Mouse (Mus musculus): ENCODE results near the gene Ruvbl2. TPM values are rescaled to one million over a fixed set of nuclear protein-coding genes. Genes with fewer than 3 reads are reported as not detected.
"Not testable (repeated sequence)": the region's sequence is repeated elsewhere in the genome, so short reads cannot be mapped to it uniquely, and the experiment has no call there.

Ruvbl2 gene
- polyA plus RNA-seq (2015; fragmentation: Nextera tagmentation; extraction: Ambion mirVana), result 146 and 159 TPM in 2 replicates

DNA sequence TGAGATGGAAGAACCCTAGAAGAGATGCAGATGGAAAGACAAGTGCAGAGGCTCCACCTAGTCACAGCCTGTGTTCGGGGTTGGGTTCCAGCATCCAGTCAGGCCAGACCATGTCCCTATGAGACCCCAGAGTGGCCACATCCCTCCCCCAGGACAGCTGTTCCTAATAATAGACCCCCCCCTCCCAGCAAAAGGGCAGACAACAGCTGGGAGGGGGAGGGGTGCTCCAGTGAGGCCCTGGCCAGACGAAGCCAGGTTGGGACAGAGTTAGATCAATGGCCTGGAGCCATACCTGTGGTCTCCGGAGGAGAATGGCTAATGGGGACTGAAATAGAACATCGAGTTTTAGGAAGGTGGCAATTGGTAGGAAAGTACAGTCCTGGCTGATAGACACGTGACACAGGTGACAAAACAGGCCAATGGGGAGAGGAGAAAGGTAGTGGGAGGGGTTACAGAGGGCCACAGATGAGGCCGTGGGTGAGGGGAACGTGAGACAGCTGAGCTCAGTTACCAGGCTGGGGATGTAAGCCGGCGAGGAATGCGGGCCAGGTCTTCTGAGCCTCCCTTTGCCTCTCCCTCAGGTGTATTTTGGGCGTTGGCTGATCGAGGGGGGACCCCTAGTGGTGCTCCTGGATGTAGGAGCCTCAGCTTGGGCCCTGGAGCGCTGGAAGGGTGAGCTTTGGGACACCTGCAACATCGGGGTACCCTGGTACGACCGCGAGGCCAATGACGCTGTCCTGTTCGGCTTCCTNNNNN, at the start of gene Ruvbl2:
Gene Ruvbl2 (minus strand): TSS at position 576 of the 756 bp plus-strand sequence.
- Histone ChIP-seq H3K4me1 (peaks cover 47% of the 10 kb centered on the region), H3K9ac (no peak within 1 kb of the TSS), H3K4me3 (replicated peaks) (0 out of 2 replicates have a peak within 1 kb of the TSS, but pooled peaks have one; percentile 2), H3K4me2 (replicated peaks) (peak within 1 kb of the TSS; percentile 31), H3K36me3 (peaks cover 31% of the 10 kb centered on the region), H3K27ac (replicated peaks) (no peak within 1 kb of the TSS; the same call in 1 of the 2 replicates), H3K9me3 (replicated peaks) (no peaks in the 10 kb centered on the region), H3K27me3 (no peaks in the 10 kb centered on the region)
- 15% methylated on average over 19 of the region's 19 CpGs for WGBS
- ATAC-seq (ENCODE audit: insufficient number of reproducible peaks, low FRiP score, low TSS enrichment, low read depth), result no peak

DNA sequence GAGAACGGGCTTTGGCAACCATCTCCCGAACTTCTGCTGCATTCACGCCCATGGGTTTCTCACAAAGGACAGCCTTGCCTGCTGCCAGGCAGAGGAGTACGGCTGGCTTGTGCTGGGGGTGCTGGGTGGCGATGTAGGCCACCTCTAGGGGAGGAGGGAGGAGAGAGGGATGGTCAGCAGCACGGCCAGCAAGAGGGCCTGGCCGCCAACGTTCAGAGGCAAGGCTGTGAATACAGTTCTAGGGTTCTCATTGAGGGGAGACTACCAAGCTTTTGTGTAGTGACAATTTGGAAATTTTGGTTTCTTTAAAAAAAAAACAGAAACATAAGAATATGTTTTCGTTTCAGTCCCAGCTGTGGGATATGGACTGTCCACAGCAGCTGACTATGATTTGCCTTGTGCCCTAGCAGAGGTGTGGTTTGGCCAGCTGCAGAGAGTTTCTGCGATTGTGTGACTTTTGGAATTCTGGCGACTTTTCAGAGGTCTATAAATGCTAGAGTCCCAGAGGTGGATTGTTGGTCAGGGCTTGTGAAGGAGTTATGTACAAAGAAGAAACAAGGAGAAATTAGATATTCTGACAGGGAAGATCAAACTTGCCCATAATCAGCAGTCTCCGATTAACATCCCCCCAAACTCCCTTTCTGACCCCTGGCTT, 49.0 kb upstream of the Ruvbl2 start, which contains the start of gene Gm45808:
Gene Gm45808 (minus strand): TSS at position 51 of the 655 bp plus-strand sequence.
- peak within 1 kb of the TSS; percentile 83 for H3K27ac ChIP-seq (replicated peaks)
- no peaks in the 10 kb centered on the region for H3K36me3 ChIP-seq
- no peak within 1 kb of the TSS for H3K9ac ChIP-seq
- 72% methylated on average over 12 of the region's 12 CpGs for WGBS
- ATAC-seq (ENCODE audit: insufficient number of reproducible peaks, low FRiP score, low TSS enrichment, low read depth), result no peak
- H3K9me3 ChIP-seq (replicated peaks), result no peaks in the 10 kb centered on the region
- peaks cover 20% of the 10 kb centered on the region for H3K4me1 ChIP-seq
- peak within 1 kb of the TSS; percentile 67; the same call in 1 of the 2 replicates for H3K4me2 ChIP-seq (replicated peaks)
- no peak within 1 kb of the TSS; the same call in 1 of the 2 replicates for H3K4me3 ChIP-seq (replicated peaks)
- H3K27me3 ChIP-seq, result no peaks in the 10 kb centered on the region

DNA sequence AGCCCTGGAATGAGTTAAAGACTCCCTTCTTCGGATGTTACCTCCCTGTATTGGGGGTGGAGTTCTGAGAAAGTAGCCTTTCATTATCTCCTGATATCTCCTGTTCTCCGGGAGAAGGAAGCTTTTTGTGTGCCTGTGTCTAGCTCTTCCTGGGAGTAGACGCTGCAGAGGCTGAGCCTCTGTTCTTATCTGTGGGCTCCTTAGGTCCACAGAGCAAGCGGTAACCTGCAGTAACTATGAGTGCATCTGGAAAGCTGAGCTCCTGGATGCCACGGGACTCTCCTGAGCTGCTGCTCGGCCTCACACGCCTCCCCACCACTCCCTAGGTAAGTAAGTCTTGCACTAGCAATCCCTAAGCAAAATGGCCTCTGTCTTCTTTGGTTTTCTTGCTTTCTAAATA, 48.3 kb upstream of the Ruvbl2 start:
- 69% methylated on average over 7 of the region's 7 CpGs for WGBS

DNA sequence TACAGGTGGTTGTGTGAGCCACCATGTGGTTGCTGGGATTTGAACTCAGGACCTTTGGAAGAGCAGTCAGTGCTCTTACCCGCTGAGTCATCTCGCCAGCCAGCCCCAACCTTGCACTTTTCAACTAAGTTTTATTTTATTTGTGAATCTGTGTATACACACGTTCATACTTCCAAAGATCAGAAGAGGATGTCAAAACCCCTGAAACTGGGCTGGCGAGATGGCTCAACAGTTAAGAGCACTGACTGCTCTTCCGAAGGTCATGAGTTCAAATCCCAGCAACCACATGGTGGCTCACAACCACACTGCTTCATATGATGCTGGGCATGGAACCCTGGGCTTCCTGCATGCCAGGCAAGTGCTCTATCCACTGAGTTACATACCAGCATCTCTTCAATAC, 47.1 kb upstream of the Ruvbl2 start:
- H3K4me3 ChIP-seq (replicated peaks); H3K27me3 ChIP-seq; H3K9me3 ChIP-seq (replicated peaks); ATAC-seq (ENCODE audit: insufficient number of reproducible peaks, low FRiP score, low TSS enrichment, low read depth); H3K27ac ChIP-seq (replicated peaks); H3K9ac ChIP-seq; H3K4me2 ChIP-seq (replicated peaks); H3K36me3 ChIP-seq: not testable (repeated sequence)
- 89% methylated on average over 5 of the region's 5 CpGs for WGBS
- H3K4me1 ChIP-seq, result peaks cover 12% of the 10 kb centered on the region

More for the DNA sequence above, 48.3 kb upstream of the Ruvbl2 start:
- Histone ChIP-seq H3K4me2 (replicated peaks) (no peak overlapping the region), H3K9ac (no peak overlapping the region), H3K4me3 (replicated peaks) (no peak overlapping the region), H3K4me1 (peaks cover 18% of the 10 kb centered on the region), H3K27ac (replicated peaks) (no peak overlapping the region), H3K27me3 (no peaks in the 10 kb centered on the region), H3K9me3 (replicated peaks) (no peaks in the 10 kb centered on the region), H3K36me3 (no peaks in the 10 kb centered on the region)
- ATAC-seq (ENCODE audit: insufficient number of reproducible peaks, low FRiP score, low TSS enrichment, low read depth), result no peak

DNA sequence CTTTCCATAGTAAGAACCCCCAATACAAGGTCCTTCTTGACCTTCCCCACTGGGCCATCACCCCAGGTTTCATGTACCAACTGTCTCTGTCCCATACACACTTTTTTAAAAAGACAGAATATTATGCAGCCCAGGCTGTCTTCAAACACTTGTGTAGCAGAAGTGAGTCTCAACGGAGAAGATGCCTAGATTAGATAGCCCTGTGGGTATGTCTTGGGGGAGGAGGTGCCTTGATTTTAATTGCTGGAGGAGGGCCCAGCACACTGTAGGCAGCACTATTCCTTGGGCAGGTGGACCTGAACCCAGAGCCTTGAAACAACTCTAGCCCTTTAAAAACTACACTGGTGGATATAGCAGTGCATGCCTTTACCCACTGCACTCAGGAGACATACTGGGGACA, 44.3 kb upstream of the Ruvbl2 start:
- Histone ChIP-seq H3K9ac (no peak overlapping the region), H3K36me3 (no peaks in the 10 kb centered on the region), H3K4me1 (peaks cover under 1% of the 10 kb centered on the region; the same call in 1 of the 2 replicates), H3K4me3 (replicated peaks) (no peak overlapping the region), H3K4me2 (replicated peaks) (no peak overlapping the region), H3K27ac (replicated peaks) (no peak overlapping the region), H3K9me3 (replicated peaks) (no peaks in the 10 kb centered on the region), H3K27me3 (no peaks in the 10 kb centered on the region)
- no peak for ATAC-seq (ENCODE audit: insufficient number of reproducible peaks, low FRiP score, low TSS enrichment, low read depth)
- WGBS, result 60% methylated on average over 1 of the region's 1 CpGs

DNA sequence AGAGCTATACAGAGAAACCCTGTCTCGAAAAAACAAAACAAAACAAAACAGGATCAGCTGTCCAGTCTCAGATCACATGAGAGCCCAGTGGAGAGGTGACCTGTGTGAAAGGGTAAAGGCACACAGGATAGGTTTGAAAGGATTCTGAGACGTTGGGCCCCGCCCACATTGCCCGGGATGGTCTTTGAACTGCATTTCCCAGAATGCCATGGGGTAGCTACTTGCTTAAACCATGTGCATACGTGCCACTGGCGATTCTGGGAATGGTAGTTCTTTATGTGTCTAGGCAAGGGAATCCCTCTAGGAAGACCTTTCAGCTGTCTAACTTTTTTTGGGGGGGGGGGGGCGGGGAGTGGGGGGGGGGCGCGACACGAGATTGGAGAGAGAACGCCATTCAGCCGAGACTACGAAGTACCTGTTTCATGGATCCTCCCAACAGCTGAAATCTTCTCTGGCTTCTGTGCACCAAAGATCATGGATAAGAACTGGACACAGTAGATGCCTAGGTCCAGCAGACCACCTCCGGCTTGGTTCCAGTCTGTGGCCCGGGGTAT, 43.6 kb upstream of the Ruvbl2 start, which contains the start of gene Tulp2:
Gene Tulp2 (plus strand): TSS at position 504 of the 554 bp plus-strand sequence.
- H3K4me3 ChIP-seq (replicated peaks), result no peak within 1 kb of the TSS
- no peaks in the 10 kb centered on the region for H3K27me3 ChIP-seq
- no peak within 1 kb of the TSS for H3K9ac ChIP-seq
- H3K36me3 ChIP-seq, result no peaks in the 10 kb centered on the region
- H3K9me3 ChIP-seq (replicated peaks), result no peaks in the 10 kb centered on the region
- H3K4me2 ChIP-seq (replicated peaks), result no peak within 1 kb of the TSS
- no peak within 1 kb of the TSS for H3K27ac ChIP-seq (replicated peaks)
- WGBS, result 52% methylated on average over 15 of the region's 15 CpGs
- peak; percentile 49; the same call in 1 of the 2 replicates for ATAC-seq (ENCODE audit: insufficient number of reproducible peaks, low FRiP score, low TSS enrichment, low read depth)
- H3K4me1 ChIP-seq, result no peaks in the 10 kb centered on the region

DNA sequence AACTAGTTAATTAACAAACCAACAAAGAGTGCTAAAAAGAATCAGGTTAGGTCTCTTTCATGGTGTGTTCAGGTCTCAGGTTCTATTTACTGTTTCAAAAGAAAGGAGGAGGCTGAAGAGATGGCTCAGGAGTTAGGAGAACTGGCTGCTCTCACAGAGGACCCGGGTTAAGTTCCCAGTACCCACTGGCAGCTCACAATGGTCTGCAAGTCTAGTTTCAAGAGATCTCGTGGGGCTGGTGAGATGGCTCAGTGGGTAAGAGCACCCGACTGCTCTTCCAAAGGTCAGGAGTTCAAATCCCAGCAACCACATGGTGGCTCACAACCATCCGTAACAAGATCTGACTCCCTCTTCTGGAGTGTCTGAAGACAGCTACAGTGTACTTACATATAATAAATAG, 42.4 kb upstream of the Ruvbl2 start:
- not testable (repeated sequence) for H3K4me3 ChIP-seq (replicated peaks); H3K36me3 ChIP-seq; H3K9ac ChIP-seq; H3K27ac ChIP-seq (replicated peaks); ATAC-seq (ENCODE audit: insufficient number of reproducible peaks, low FRiP score, low TSS enrichment, low read depth); H3K4me1 ChIP-seq; H3K27me3 ChIP-seq; H3K4me2 ChIP-seq (replicated peaks); H3K9me3 ChIP-seq (replicated peaks)
- WGBS, result 72% methylated on average over 4 of the region's 4 CpGs

DNA sequence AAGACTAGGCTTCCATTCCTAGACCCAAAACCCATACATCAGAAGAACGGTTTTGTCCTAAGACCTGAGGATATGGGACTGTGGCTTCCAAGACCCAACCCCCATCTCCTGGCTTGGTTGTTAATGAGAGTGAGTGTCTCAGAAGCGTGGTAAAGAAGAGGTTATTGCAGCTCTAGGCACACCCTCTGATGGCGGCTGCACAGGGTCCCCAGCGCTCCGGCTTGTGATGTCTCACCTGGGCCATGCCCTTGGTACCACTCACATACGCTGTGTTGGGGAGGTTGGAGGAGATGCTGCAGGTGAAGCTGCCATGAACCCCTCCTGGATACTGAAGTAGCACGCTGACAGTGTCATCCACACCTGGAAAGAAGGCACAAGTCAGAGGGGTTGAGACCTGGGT, 40.9 kb upstream of the Ruvbl2 start:
- 91% methylated on average over 7 of the region's 7 CpGs for WGBS

DNA sequence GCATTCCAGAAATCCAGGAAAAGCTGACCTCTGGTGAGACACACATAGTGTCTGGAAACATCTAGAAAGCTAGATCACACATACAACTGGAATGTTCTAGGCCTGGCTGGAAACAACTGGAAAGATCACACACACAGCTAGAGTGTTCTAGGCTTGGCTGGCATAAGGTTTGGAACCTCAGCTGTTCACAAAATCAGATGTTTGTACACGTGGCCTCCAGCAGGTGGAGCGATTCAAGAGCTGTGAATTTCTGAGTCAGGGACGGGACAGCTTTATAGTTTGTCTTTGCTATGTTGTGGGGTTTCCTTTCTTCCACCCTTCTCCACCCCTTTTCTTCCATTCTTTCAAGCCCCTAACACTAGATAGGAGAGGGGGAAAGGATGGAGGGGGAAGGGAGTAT, 39.1 kb upstream of the Ruvbl2 start:
- WGBS, result 7% methylated on average over 3 of the region's 3 CpGs
- H3K4me2 ChIP-seq (replicated peaks), result no peak overlapping the region
- H3K9ac ChIP-seq, result no peak overlapping the region
- H3K4me1 ChIP-seq, result no peaks in the 10 kb centered on the region
- no peaks in the 10 kb centered on the region for H3K36me3 ChIP-seq
- no peak for ATAC-seq (ENCODE audit: insufficient number of reproducible peaks, low FRiP score, low TSS enrichment, low read depth)
- H3K9me3 ChIP-seq (replicated peaks), result no peaks in the 10 kb centered on the region
- H3K27me3 ChIP-seq, result no peaks in the 10 kb centered on the region
- H3K4me3 ChIP-seq (replicated peaks), result no peak overlapping the region
- H3K27ac ChIP-seq (replicated peaks), result no peak overlapping the region

More for the DNA sequence above, 40.9 kb upstream of the Ruvbl2 start:
- H3K4me3 ChIP-seq (replicated peaks), result no peak overlapping the region
- H3K4me1 ChIP-seq, result no peaks in the 10 kb centered on the region
- H3K27ac ChIP-seq (replicated peaks), result no peak overlapping the region
- no peaks in the 10 kb centered on the region for H3K9me3 ChIP-seq (replicated peaks)
- H3K4me2 ChIP-seq (replicated peaks), result no peak overlapping the region
- H3K36me3 ChIP-seq, result no peaks in the 10 kb centered on the region
- no peak overlapping the region for H3K9ac ChIP-seq
- H3K27me3 ChIP-seq, result no peaks in the 10 kb centered on the region
- ATAC-seq (ENCODE audit: insufficient number of reproducible peaks, low FRiP score, low TSS enrichment, low read depth), result no peak

DNA sequence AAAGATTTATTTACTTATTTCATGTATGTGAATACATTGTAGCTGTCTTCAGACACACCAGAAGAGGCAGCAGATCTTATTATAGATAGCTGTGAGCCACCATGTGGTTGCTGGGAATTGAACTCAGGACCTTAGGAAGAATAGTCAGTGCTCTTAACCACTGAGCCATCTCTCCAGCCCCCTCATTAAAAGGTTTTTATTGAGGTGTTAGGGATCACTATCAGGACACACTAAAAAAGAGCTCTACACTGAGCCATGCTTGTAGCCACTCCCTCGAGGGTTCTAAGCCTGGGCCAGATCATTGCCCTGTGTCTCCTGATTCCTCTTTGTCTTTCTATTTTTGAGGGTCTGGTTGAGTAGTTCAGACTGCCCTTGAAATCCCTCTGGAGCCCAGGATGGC, 38.6 kb upstream of the Ruvbl2 start:
- no peaks in the 10 kb centered on the region for H3K9me3 ChIP-seq (replicated peaks)
- H3K4me2 ChIP-seq (replicated peaks), result no peak overlapping the region
- no peak overlapping the region for H3K4me3 ChIP-seq (replicated peaks)
- WGBS, result 50% methylated on average over 1 of the region's 1 CpGs
- no peak for ATAC-seq (ENCODE audit: insufficient number of reproducible peaks, low FRiP score, low TSS enrichment, low read depth)
- H3K27ac ChIP-seq (replicated peaks), result no peak overlapping the region
- no peaks in the 10 kb centered on the region for H3K27me3 ChIP-seq
- H3K9ac ChIP-seq, result no peak overlapping the region
- no peaks in the 10 kb centered on the region for H3K36me3 ChIP-seq
- no peaks in the 10 kb centered on the region for H3K4me1 ChIP-seq

DNA sequence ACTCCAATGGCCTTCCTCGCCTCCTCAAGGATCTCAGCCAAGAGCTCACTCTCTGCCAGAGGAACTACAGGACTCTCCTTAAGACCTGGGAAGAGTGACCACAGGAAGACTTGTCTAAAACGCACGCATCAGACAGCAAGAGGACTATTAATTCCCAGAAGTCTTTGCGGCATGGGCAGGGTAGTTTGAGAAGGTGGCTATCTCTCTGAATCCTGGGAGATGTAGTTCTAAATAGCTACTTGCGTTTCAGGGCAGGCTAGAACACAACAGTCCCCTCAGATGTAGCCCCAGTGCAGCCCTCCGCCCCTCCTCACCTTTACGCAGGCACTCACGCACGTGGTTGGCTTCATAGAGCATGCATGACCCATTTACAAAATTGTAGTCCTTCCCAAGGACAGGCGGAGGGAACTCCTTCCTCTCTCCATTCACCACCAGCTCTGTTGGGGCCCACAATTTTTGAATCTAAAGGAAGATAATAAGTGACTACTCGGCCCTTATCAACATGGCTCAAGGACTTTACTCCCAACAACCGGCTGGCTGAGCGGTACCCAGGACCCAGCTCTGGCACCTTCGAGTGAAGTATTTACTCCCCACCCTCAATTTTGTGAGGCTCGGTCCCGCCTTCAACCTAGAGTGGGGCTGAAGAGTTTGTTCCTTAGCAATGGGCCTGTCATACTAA, 37.5 kb upstream of the Ruvbl2 start:
- peak overlapping the region; percentile 38 for H3K4me2 ChIP-seq (replicated peaks)
- no peaks in the 10 kb centered on the region for H3K36me3 ChIP-seq
- H3K4me1 ChIP-seq, result no peaks in the 10 kb centered on the region
- no peak for ATAC-seq (ENCODE audit: insufficient number of reproducible peaks, low FRiP score, low TSS enrichment, low read depth)
- H3K9ac ChIP-seq, result no peak overlapping the region
- H3K27ac ChIP-seq (replicated peaks), result no peak overlapping the region
- WGBS, result 68% methylated on average over 16 of the region's 16 CpGs
- no peaks in the 10 kb centered on the region for H3K27me3 ChIP-seq
- peak overlapping the region; percentile 13 for H3K4me3 ChIP-seq (replicated peaks)
- H3K9me3 ChIP-seq (replicated peaks), result no peaks in the 10 kb centered on the region

Data from embryonic facial prominence, embryonic 15.5 days (tissue).